Mouse (Mus musculus): ENCODE measurements around the gene Glrx. TPM values are rescaled to one million over a fixed set of nuclear protein-coding genes. Genes with fewer than 3 reads are reported as not detected.

Gene Glrx
- total and polyA plus RNA-seq, 3 experiments, result 21.2 to 65.5 (median 53.3) TPM

GRCm38 (mm10) chr13:75835461-75835860 lies 4.2 kb upstream of the Glrx start:
- no peak overlapping the region for H3K4me2 ChIP-seq (ENCODE audit: insufficient read depth, low read depth, poor library complexity, severe bottlenecking)
- dilution Hi-C loops (cut with MboI; ENCODE audit: extremely low pct_ligation_motif_present, extremely low pct_unique_long_range_greater_than_20kb, low sequenced_read_pairs) (no loop called here), in situ Hi-C loops (cut with MboI; ENCODE audit: low pct_ligation_motif_present, low pct_unique_long_range_greater_than_20kb, low sequenced_read_pairs) (no loop called here)
- H3K27ac ChIP-seq (ENCODE audit: insufficient read depth, low read depth), result no peak overlapping the region
- H3K79me2 ChIP-seq (replicated peaks; ENCODE audit: control insufficient read depth, extremely low read depth, insufficient read depth, poor library complexity, severe bottlenecking), result peaks cover 7% of the 10 kb centered on the region; the same call in 1 of the 2 replicates
- no peak for DNase-seq (ENCODE audit: extremely low read depth)
- H3K9ac ChIP-seq (ENCODE audit: insufficient read depth, low read depth), result no peak overlapping the region
- no peak overlapping the region for H3K4me3 ChIP-seq (replicated peaks in 1 of 3; ENCODE audit: low read depth in 2 of 3, low read length in 2 of 3, poor library complexity in 1 of 3)
- H3K4me1 ChIP-seq (ENCODE audit: control insufficient read depth in 1 of 2, insufficient read depth in 2 of 2), result peaks cover 9 to 36% of the 10 kb centered on the region in 2 experiments; a peak in 3 of 4 replicates
- no peaks in the 10 kb centered on the region for H3K36me3 ChIP-seq (replicated peaks in 1 of 2; ENCODE audit: control insufficient read depth in 1 of 2, insufficient read depth in 1 of 2, low read length in 1 of 2)
- TF ChIP-seq IRF4 (IDR thresholded peaks at IDR 0.05; ENCODE audit: low read depth, low read length), result no peak
- no peaks in the 10 kb centered on the region for H3K27me3 ChIP-seq (replicated peaks)
- no peaks in the 10 kb centered on the region for H3K9me3 ChIP-seq (replicated peaks; ENCODE audit: low read length)

- Histone ChIP-seq H3K79me2 (replicated peaks; ENCODE audit: control insufficient read depth, extremely low read depth, insufficient read depth, poor library complexity, severe bottlenecking) (peaks cover 19% of the 10 kb centered on the region), H3K4me3 (replicated peaks in 1 of 3; ENCODE audit: low read depth in 2 of 3, low read length in 2 of 3, poor library complexity in 1 of 3) (no peak overlapping the region), H3K9ac (ENCODE audit: insufficient read depth, low read depth) (no peak overlapping the region), H3K4me1 (ENCODE audit: control insufficient read depth in 1 of 2, insufficient read depth in 2 of 2) (peaks cover 15 to 41% of the 10 kb centered on the region in 2 experiments), H3K36me3 (replicated peaks in 1 of 2; ENCODE audit: control insufficient read depth in 1 of 2, insufficient read depth in 1 of 2, low read length in 1 of 2) (no peaks in the 10 kb centered on the region), H3K27me3 (replicated peaks) (no peaks in the 10 kb centered on the region), H3K27ac (ENCODE audit: insufficient read depth, low read depth) (no peak overlapping the region), H3K9me3 (replicated peaks; ENCODE audit: low read length) (no peaks in the 10 kb centered on the region), H3K4me2 (ENCODE audit: insufficient read depth, low read depth, poor library complexity, severe bottlenecking) (no peak overlapping the region; the same call in 1 of the 2 replicates)
- DNase-seq (ENCODE audit: extremely low read depth), result no peak
- TF ChIP-seq GABPA (IDR thresholded peaks at IDR 0.05; ENCODE audit: insufficient replicate concordance, low read depth, low read length) (no peak), EP300 (IDR thresholded peaks at IDR 0.05; ENCODE audit: low read length) (no peak), MXI1 (IDR thresholded peaks at IDR 0.05; ENCODE audit: low read depth, low read length) (no peak), MAFK (IDR thresholded peaks at IDR 0.05; ENCODE audit: insufficient replicate concordance, low read length) (no peak), BHLHE40 (IDR thresholded peaks at IDR 0.05; ENCODE audit: low read depth, low read length) (no peak)
- in situ Hi-C loops (cut with MboI; ENCODE audit: low pct_ligation_motif_present, low pct_unique_long_range_greater_than_20kb, low sequenced_read_pairs) (no loop called here), dilution Hi-C loops (cut with MboI; ENCODE audit: extremely low pct_ligation_motif_present, extremely low pct_unique_long_range_greater_than_20kb, low sequenced_read_pairs) (no loop called here)
These were observed 1.2 kb upstream of the Glrx start for GRCm38 (mm10) chr13:75838506-75838905.

- no peaks in the 10 kb centered on the region for H3K27me3 ChIP-seq (replicated peaks)
- H3K4me2 ChIP-seq (ENCODE audit: insufficient read depth, low read depth, poor library complexity, severe bottlenecking), result peak overlapping the region; percentile 84
- H3K9me3 ChIP-seq (replicated peaks; ENCODE audit: low read length), result no peaks in the 10 kb centered on the region
- peaks cover 23% of the 10 kb centered on the region for H3K79me2 ChIP-seq (replicated peaks; ENCODE audit: control insufficient read depth, extremely low read depth, insufficient read depth, poor library complexity, severe bottlenecking)
- peak overlapping the region; percentile 77 for H3K9ac ChIP-seq (ENCODE audit: insufficient read depth, low read depth)
- peak overlapping the region; percentile 70 to 94 (median 88) for H3K4me3 ChIP-seq (replicated peaks in 1 of 3; ENCODE audit: low read depth in 2 of 3, low read length in 2 of 3, poor library complexity in 1 of 3)
- TF ChIP-seq MAX (IDR thresholded peaks at IDR 0.05; ENCODE audit: low read length) (no peak), SMC3 (IDR thresholded peaks at IDR 0.05; ENCODE audit: low read depth, low read length) (no peak), ZNF384 (IDR thresholded peaks at IDR 0.05; ENCODE audit: low read depth, low read length) (no peak), IRF4 (IDR thresholded peaks at IDR 0.05; ENCODE audit: low read depth, low read length) (no peak), ETS1 (conservative IDR thresholded peaks at IDR 0.05; ENCODE audit: low read depth, low read length) (no peak), KAT2A (IDR thresholded peaks at IDR 0.05; ENCODE audit: insufficient replicate concordance, low read length) (no peak)
- H3K36me3 ChIP-seq (replicated peaks in 1 of 2; ENCODE audit: control insufficient read depth in 1 of 2, insufficient read depth in 1 of 2, low read length in 1 of 2), result no peaks in the 10 kb centered on the region
- dilution Hi-C loops (cut with MboI; ENCODE audit: extremely low pct_ligation_motif_present, extremely low pct_unique_long_range_greater_than_20kb, low sequenced_read_pairs) (no loop called here), in situ Hi-C loops (cut with MboI; ENCODE audit: low pct_ligation_motif_present, low pct_unique_long_range_greater_than_20kb, low sequenced_read_pairs) (no loop called here)
- H3K4me1 ChIP-seq (ENCODE audit: control insufficient read depth in 1 of 2, insufficient read depth in 2 of 2), result peaks cover 15 to 64% of the 10 kb centered on the region in 2 experiments
- H3K27ac ChIP-seq (ENCODE audit: insufficient read depth, low read depth), result no peak overlapping the region
- no peak for DNase-seq (ENCODE audit: extremely low read depth)
These were observed 1.2 kb downstream of the Glrx start for GRCm38 (mm10) chr13:75840752-75841285.
